Mouse (Mus musculus) left cerebral cortex, postnatal 36 days (tissue): ENCODE results near the gene Ccdc146. TPM values are rescaled to one million over a fixed set of nuclear protein-coding genes. Genes with fewer than 3 reads are reported as not detected.

Experiments used
- DNase-seq, 2 experiments: peaks; one replicate each; pipeline ENCODE4 v3.0.0; 2021 to 2022; ENCODE audit warnings: low spot score in 2 of 2, mixed read lengths in 1 of 2
- intact Hi-C: fragments of 180-260 bp; cut with DNase I; formaldehyde crosslinking; loops from one replicate; pipeline ENCODE4 v1.15.1; 2025
- total RNA-seq, 2 experiments: library from RNA; stranded (reverse); gene quantifications; 2 replicates each; pipeline ENCODE4 v1.2.3; 2021

The Ccdc146 gene
- total RNA-seq, result under 1 TPM; 0.29 to 0.35 TPM

DNA sequence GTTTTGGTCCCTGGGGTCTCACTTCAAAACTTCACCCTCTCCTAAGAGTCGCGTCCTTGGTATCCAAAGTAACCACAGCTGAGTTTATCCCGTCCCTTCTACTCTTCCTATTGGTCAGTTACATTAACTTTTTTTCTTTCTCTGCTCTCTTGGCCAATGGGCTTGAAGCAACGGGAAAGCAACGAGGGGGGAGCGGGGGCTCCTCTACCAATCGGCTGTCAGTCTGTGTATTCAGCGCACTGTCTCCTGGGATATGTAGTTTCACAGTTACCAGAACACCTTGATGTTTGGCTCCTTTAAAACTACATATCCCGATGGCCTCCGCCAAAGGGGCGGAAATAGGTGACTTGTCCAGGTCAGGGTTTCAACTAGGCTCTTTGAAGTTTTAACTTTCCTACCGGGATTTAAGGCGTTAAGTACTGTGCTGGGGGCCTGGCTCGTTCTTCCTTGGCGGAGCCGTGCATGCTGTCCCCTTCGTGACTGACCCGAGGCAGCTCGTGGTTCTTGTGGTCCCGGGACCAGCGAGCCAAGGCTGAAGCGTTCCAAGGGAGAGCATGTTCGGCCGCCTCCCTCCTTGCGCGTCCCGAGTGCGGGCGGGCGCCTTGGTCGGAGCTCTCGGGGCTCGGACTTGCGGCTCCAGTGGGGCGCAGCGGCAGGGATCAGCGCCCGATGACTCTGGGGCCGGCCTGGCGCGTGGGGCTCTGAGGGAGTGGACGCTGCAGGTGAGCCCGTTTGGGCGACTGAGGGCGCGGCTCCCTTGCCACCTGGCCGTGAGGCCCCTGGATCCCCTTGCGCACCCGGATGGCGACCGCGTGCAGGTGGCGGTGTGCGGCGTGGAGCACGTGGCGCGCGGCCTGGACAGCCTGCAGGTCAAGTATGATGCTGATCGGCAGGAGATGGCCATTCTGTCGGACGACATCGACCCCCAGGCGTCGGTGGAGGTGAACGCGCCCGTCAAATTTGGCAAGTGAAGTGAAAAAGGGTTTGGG, at the start of gene Ccdc146, which contains the start of gene Fam185a:
Ccdc146 (minus strand) TSS at position 64 of the 989 bp plus-strand sequence.
Fam185a (plus strand) TSS at position 345 of the 989 bp plus-strand sequence.
- intact Hi-C loops, result loop anchor here (5.0 kb wide), 2 partner anchors 98 to 148 kb away; no protein-coding TSS in a partner anchor
- DNase-seq, result peak; percentile 84 to 90

DNA sequence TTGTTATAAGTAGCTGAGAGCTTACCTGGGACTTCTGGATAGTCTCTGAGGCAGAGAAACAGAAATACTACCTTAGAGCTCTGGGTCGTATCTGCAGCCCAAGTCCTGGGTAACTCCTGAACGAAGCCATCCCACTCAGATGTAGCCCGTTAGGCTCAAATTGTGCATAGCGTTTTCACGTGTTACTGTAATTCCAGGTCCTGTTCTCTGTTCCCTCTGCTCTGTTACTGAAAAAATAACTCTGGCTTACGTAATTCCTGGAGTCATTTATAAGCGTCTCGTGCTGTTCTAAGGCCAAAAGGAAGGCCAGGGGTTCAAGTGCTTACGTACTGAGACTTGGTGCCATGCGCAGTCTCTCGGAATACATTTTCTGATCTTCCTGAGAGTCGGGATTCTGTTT, 43.6 kb upstream of the Ccdc146 start:
- no peak for DNase-seq

GRCm38 (mm10) chr5:21467387-21467786, 42.9 kb upstream of the Ccdc146 start:
- intact Hi-C loops, result no loop called here
- DNase-seq, result no peak

More for the DNA sequence above, 43.6 kb upstream of the Ccdc146 start:
- intact Hi-C loops, result no loop called here

DNA sequence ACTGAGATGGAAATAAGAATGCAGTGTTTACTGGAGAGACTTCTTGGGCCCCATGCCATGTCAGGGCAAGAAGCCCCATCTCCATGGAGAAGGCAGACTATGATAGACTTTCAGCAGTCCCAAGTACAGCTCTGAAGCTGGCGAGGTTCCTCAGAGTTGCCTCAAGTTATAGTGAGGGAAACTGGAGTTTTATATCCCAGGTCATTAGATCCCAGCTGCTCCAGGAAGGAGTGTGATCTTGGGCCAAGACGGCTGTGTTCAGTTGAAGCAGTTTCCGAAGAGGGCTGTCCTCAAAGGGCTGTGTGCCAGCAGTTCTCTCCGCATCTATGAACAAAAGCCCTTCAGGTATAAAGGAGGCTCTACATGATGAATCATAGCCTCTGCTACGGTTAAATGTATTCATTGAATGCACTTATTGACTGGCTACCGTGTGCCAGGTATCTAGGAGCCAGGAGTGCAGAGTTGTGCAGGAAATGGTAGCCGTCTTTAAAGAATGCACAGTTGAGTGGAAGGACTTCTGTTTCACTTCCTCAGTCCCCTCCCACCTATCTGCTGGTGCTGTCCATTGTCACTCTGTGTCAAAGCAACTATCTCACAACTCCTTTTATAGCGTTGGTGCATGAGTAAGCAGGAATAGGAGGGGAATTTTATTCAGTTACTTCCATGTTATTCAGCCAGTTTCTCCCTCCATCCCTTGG, 16.5 kb upstream of the Ccdc146 start:
- intact Hi-C loops, result no loop called here
- DNase-seq, result no peak

GRCm38 (mm10) chr5:21439446-21440110, 15.1 kb upstream of the Ccdc146 start:
- no peak for DNase-seq
- intact Hi-C loops, result no loop called here

- DNase-seq, result no peak
- intact Hi-C loops, result no loop called here
Measured at GRCm38 (mm10) chr5:21438428-21438827, 14.0 kb upstream of the Ccdc146 start.

- no peak for DNase-seq
- intact Hi-C loops, result no loop called here
Measured at GRCm38 (mm10) chr5:21436471-21436975, 12.0 kb upstream of the Ccdc146 start.

GRCm38 (mm10) chr5:21434148-21434929, 9.9 kb upstream of the Ccdc146 start:
- DNase-seq, result peak in 1 of 2 experiments; percentile 18
- intact Hi-C loops, result loop anchor here (1.0 to 5.0 kb wide), 2 partner anchors 153 to 206 kb away; no protein-coding TSS in a partner anchor

DNA sequence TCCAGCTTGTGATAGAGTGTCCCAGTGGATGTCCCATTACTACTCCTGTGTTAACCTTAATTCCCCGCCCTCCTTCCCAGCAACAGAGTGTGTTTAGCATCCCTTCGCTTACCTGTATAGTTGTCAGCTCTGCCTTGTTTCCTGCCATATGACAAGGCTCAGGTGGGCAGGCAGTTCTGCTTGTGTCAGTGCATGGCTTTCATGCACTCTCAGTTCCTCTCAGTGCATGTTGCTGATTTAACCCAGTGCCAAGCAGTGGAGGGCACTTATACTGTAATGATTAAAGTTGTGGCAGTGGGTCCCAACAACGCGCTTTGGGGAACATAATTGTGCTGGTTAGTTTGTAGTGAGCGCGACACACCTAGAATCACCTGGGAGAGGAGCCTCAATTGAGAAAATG, 2.2 kb upstream of the Ccdc146 start:
- intact Hi-C loops, result no loop called here
- DNase-seq, result no peak

DNA sequence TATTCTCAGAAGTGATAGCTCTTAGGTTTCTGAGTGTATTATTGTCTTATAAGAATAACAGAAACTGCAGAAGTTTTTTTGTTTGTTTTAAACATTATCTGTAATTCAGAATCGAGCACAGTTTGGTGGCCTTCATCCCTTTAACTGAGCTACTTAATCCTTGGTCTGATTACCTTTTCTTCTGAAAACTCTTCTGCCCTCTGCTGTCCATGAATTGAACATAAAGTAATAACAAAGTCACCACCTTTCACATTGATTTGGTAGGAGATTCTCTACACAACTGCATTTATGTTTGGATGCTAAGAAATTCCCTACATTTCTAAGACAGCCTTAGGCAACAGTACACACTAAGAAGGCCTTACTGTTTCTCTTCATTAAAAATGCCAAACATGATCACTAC, 3.9 kb downstream of the Ccdc146 start:
- intact Hi-C loops, result loop anchor here (5.0 kb wide), 2 partner anchors 93 to 143 kb away; no protein-coding TSS in a partner anchor
- no peak for DNase-seq

DNA sequence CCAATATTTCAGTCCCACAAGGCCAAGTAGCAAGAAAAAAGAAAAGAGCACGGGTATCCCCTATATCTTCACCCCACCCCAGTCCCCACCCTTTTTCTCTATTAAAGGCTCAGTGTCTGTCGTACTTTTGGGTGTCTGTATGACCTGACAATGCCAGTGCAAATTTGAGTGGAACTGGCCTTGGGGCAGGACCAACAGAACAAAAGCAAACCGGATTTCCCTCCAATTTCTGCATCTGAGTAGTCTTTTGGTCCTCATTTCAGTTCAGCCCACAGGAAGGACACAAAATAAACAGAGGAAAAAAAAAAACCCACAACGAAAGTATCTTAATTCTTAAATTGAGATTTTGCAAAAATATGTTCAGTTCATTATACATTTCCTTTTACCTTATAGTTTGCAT, 5.9 kb downstream of the Ccdc146 start:
- intact Hi-C loops, result loop anchor here (2.0 kb wide), 1 partner anchor 154 kb away; no protein-coding TSS in a partner anchor
- no peak for DNase-seq

- DNase-seq, result no peak
- intact Hi-C loops, result no loop called here
Measured at GRCm38 (mm10) chr5:21414116-21414820, 10.2 kb downstream of the Ccdc146 start.

DNA sequence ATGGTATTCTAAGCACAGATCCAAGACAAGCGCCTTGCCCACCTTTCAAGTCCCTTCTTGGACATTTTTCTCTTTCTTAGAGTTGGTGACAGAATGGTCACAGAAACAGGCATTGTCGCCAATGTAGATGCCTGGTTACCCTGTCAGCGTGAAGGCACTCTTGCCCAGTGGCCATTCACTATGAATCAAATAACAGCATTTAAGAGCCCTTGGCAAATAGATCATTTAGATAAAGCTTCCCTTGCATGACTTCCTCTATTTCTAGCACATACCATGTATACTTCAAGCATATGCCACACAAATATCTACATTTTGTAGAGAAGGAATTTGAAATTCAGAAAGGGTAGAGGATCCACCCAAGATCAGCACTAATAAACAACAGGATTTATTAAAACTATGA, 11.2 kb downstream of the Ccdc146 start:
- DNase-seq, result no peak
- intact Hi-C loops, result no loop called here

DNA sequence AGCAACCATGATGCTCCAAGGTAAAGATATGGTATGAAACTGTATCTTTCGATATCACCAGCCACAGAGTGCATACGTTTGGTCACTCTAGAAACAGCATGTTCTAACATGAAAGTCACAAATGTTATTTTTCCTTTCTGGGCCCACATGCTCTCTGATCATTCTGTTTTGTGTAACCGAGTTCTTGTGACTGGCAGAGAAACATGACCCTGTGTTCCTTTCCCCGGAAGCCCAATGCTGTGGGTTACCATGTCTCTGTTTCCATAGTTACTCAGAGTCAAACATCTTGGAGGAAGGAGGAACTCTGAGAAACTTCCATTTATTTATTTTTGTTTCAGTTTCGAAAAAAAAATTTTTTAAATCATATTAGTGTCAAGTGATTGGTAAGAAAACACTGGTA, 12.4 kb downstream of the Ccdc146 start:
- no peak for DNase-seq
- intact Hi-C loops, result no loop called here

GRCm38 (mm10) chr5:21411261-21411666, 13.2 kb downstream of the Ccdc146 start:
- no peak for DNase-seq
- intact Hi-C loops, result no loop called here

DNA sequence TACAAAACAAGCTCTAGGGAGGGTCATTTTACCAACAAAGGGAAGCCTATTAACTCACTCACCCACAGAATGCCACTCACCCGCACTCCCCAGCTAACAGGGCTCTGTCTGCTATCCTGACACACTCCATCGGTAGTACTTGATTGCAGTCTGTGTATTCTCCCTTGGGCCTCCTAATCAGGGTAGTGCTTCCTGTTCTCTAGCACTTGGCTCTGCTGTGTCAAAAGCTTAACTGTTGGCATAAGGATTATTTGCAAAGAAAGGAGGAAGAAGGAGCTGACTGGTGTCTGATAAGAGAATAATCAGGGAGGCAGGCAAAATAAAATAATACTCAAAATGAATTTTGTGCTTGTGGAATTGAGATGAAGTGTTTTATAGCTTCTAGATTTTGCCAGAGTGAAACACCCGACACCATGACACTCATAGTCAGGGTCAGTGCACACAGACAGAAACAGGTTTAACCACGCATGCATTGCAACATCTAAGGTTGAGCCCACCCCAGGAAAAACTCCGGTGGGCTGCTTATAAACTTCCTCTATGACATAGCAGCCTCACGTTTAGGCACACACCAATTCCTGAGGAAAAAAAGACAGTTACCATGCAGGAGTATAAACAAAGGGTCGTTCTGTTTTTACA, 29.2 kb downstream of the Ccdc146 start:
- intact Hi-C loops, result no loop called here
- DNase-seq, result no peak

DNA sequence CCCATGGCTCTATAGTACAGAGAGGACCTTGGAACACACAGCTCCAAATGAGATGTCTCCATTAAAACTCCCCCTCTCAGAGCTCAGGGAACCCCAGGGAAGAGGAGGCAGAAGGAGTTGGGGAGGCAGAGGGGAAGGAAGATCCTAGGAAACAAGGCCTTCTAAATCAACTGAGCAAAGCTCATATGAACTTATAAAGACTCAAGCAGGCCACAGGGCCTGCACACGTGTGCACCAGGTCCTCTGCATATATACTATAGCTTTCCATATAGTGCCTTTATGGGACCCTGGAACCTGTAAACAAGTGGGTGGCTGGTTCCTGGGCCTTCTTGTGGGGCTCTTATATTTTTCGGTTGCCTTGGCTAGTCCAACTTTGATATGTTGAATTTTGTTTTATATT, 29.9 kb downstream of the Ccdc146 start:
- DNase-seq, result no peak
- intact Hi-C loops, result no loop called here
